Mouse (Mus musculus): ENCODE measurements around the gene Mt3. TPM values are rescaled to one million over a fixed set of nuclear protein-coding genes. Genes with fewer than 3 reads are reported as not detected.

Gene Mt3
- polyA plus RNA-seq, 1 experiment from 2014 or later = 3.8 TPM

DNA sequence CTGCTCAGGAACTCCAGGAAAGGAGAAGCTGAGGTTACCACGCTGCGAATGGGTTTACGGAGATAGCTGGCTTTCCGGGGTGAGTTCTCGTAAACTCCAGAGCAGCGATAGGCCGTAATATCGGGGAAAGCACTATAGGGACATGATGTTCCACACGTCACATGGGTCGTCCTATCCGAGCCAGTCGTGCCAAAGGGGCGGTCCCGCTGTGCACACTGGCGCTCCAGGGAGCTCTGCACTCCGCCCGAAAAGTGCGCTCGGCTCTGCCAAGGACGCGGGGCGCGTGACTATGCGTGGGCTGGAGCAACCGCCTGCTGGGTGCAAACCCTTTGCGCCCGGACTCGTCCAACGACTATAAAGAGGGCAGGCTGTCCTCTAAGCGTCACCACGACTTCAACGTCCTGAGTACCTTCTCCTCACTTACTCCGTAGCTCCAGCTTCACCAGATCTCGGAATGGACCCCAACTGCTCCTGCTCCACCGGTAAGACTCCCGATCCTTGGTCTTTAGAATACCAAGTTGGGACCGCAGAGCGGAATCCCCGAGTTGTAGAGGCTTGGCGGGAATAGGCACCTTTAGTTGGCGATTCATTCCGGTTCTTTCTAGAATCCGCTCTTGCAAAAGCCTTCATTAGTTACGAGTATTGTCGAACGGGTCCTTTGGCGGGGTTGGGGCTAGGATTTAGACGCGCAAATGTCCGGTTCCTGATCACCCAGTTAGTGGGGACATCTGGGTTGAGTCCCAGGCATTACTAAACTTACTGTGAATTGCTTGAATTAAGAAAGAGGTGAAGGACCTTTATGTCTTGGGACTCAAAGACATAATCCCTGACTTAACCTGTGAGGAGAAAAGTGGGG, 26.7 kb downstream of the Mt3 start, which contains the start of gene Mt1:
Gene Mt1, plus strand, starts transcription at position 226 of the 856 bp plus-strand sequence.
- WGBS = under 1% methylated on average over 50 of the region's 50 CpGs
- H3K27ac ChIP-seq (ENCODE audit: low read length) = peak within 1 kb of the TSS; percentile 97
- H3K27me3 ChIP-seq (ENCODE audit: control insufficient read depth, insufficient read depth, low read length) = peaks cover 11% of the 10 kb centered on the region; the same call in 1 of the 2 replicates
- ATAC-seq (ENCODE audit: insufficient read depth, low FRiP score) = peak; percentile 92
- no peaks in the 10 kb centered on the region for H3K9me3 ChIP-seq (replicated peaks; ENCODE audit: control insufficient read depth, low read length)
- peak within 1 kb of the TSS; percentile 89 for H3K4me2 ChIP-seq (ENCODE audit: low read depth, low read length)
- H3K4me3 ChIP-seq (replicated peaks; ENCODE audit: low read length) = peak within 1 kb of the TSS; percentile 65
- peaks cover 20% of the 10 kb centered on the region; the same call in 1 of the 2 replicates for H3K4me1 ChIP-seq (ENCODE audit: control insufficient read depth, insufficient read depth, low read length)
- H3K9ac ChIP-seq (ENCODE audit: low read length) = peak within 1 kb of the TSS; percentile 82
- no peaks in the 10 kb centered on the region for H3K36me3 ChIP-seq (ENCODE audit: control insufficient read depth, insufficient read depth, low read length)

DNA sequence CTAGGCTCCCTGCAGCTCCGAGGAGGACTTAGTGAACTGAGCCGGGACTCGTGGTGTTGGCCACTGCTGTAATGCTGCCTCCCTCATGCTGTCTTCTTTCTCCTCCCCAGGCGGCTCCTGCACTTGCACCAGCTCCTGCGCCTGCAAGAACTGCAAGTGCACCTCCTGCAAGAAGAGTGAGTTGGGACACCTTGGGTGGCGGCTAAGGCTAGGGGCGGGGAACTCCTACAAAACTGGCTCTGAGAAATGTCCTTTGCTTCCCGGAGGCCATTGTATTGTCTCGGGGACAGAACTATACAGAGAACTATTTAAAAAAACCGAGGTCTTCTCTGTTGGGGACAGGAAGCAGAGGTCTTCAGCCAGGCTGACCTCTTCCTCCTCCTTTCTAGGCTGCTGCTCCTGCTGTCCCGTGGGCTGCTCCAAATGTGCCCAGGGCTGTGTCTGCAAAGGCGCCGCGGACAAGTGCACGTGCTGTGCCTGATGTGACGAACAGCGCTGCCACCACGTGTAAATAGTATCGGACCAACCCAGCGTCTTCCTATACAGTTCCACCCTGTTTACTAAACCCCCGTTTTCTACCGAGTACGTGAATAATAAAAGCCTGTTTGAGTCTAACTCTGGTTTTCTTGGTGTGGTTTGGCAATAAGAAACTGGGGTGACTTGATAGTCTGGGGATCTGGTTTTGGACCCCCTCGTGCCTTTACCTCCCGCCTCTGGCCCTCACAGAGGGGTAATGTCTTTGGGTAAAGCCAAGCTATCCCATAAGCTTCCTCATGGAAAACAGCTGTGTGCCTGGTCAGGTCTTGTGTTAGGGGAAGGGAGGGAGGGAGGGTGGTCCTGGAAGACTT, 27.5 kb downstream of the Mt3 start:
- peak overlapping the region; percentile 65 for H3K4me3 ChIP-seq (replicated peaks; ENCODE audit: low read length)
- 6% methylated on average over 25 of the region's 25 CpGs for WGBS
- H3K36me3 ChIP-seq (ENCODE audit: control insufficient read depth, insufficient read depth, low read length) = no peaks in the 10 kb centered on the region
- H3K27me3 ChIP-seq (ENCODE audit: control insufficient read depth, insufficient read depth, low read length) = peaks cover 10% of the 10 kb centered on the region; the same call in 1 of the 2 replicates
- peak overlapping the region; percentile 89 for H3K4me2 ChIP-seq (ENCODE audit: low read depth, low read length)
- peaks cover 23% of the 10 kb centered on the region; the same call in 1 of the 2 replicates for H3K4me1 ChIP-seq (ENCODE audit: control insufficient read depth, insufficient read depth, low read length)
- H3K9me3 ChIP-seq (replicated peaks; ENCODE audit: control insufficient read depth, low read length) = no peaks in the 10 kb centered on the region
- H3K27ac ChIP-seq (ENCODE audit: low read length) = peak overlapping the region; percentile 97
- ATAC-seq (ENCODE audit: insufficient read depth, low FRiP score) = no peak
- peak overlapping the region; percentile 82 for H3K9ac ChIP-seq (ENCODE audit: low read length)

DNA sequence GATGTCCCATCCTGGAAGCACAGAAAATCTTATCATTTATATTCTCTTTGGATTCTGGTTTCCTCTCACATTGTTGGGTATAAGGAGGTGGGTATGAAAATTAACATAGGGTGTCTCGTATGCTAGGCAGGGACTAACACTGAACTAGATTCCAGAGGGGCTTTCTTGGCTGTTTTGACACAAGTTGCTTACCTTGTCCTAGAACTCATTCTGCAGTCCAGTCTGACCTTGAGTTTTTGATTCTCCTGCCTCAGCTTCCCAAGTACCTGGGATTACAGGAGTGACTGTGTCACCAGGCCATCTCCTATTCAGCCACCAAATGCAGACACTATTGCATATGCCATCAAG, 28.1 kb downstream of the Mt3 start:
- H3K4me1 ChIP-seq (ENCODE audit: control insufficient read depth, insufficient read depth, low read length) = peaks cover 23% of the 10 kb centered on the region; the same call in 1 of the 2 replicates

DNA sequence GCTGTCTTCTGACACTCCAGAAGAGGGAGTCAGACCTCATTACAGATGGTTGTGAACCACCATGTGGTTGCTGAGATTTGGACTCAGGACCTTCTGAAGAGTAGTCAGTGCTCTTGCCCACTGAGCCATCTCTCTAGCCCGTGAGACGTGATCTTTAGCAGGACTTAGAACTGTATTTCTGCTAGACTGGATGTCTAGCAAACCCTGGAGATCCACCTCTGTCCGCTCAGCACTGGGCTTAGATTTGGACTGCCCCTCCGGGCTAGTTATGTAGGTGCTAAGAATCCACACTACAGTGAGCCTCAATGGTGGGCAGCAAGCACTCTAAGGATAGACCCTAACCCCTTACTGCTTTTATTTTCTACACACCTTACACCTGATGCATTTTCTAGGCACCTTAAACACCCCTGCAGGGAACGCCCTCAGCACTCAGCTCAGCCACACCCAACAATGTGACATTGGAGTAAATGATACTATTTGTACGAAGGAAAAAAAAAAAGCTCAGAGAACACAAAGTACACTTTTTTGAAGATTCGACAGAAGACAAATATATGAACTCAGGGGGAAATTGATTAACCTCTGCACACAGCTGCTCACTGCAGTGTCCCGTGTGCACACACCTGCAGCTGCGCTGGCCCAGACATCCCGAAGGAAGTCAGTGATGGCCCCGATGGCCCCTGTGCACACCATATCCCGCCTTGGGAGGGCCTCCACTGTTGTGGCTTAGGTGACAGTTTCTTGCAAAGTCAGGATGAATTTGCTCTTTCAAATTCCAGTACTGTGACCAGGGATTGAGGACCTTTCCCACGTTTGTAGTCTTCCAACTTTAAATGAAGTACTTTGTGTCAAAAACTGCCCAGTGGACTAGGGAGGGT, 29.9 kb downstream of the Mt3 start:
- peak overlapping the region; percentile 67 for H3K9ac ChIP-seq (ENCODE audit: low read length)
- H3K27me3 ChIP-seq (ENCODE audit: control insufficient read depth, insufficient read depth, low read length) = peaks cover 10% of the 10 kb centered on the region
- H3K36me3 ChIP-seq (ENCODE audit: control insufficient read depth, insufficient read depth, low read length) = no peaks in the 10 kb centered on the region
- no peaks in the 10 kb centered on the region for H3K9me3 ChIP-seq (replicated peaks; ENCODE audit: control insufficient read depth, low read length)
- 48% methylated on average over 13 of the region's 13 CpGs for WGBS
- H3K27ac ChIP-seq (ENCODE audit: low read length) = peak overlapping the region; percentile 93
- H3K4me1 ChIP-seq (ENCODE audit: control insufficient read depth, insufficient read depth, low read length) = peaks cover 37% of the 10 kb centered on the region
- peak overlapping the region; percentile 36 for H3K4me3 ChIP-seq (replicated peaks; ENCODE audit: low read length)
- H3K4me2 ChIP-seq (ENCODE audit: low read depth, low read length) = peak overlapping the region; percentile 49
- ATAC-seq (ENCODE audit: insufficient read depth, low FRiP score) = no peak

More for the DNA sequence above, 28.1 kb downstream of the Mt3 start:
- Histone ChIP-seq H3K4me2 (ENCODE audit: low read depth, low read length) (peak overlapping the region; percentile 89), H3K9ac (ENCODE audit: low read length) (peak overlapping the region; percentile 82), H3K4me3 (replicated peaks; ENCODE audit: low read length) (peak overlapping the region; percentile 65), H3K36me3 (ENCODE audit: control insufficient read depth, insufficient read depth, low read length) (no peaks in the 10 kb centered on the region), H3K9me3 (replicated peaks; ENCODE audit: control insufficient read depth, low read length) (no peaks in the 10 kb centered on the region), H3K27me3 (ENCODE audit: control insufficient read depth, insufficient read depth, low read length) (peaks cover 10% of the 10 kb centered on the region; the same call in 1 of the 2 replicates), H3K27ac (ENCODE audit: low read length) (peak overlapping the region; percentile 97)
- ATAC-seq (ENCODE audit: insufficient read depth, low FRiP score) = no peak
- WGBS = 86% methylated on average over 1 of the region's 1 CpGs

DNA sequence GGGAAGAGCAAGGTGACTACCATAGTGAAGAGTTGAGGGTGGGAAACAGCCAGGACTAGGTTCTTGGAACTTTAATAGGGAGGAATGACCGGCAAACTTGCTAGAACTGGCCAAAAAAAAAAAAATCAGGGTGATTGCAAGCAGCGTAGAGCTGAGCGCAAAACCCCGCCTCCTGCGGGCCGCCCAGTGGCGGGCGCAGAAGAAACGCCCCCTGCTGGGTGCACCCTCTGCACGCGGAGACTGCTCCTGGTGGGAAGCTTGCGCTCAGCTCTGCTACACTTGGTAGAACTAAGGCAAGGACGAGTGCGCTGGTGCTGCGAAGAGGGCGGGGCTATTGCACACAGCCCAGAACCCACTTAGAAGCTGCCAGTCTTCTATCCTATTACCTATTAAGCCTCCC, 30.7 kb downstream of the Mt3 start:
- WGBS = under 1% methylated on average over 16 of the region's 16 CpGs
- peak overlapping the region; percentile 93 for H3K27ac ChIP-seq (ENCODE audit: low read length)
- peak; percentile 60 for ATAC-seq (ENCODE audit: insufficient read depth, low FRiP score)
- peaks cover 10% of the 10 kb centered on the region for H3K27me3 ChIP-seq (ENCODE audit: control insufficient read depth, insufficient read depth, low read length)
- H3K36me3 ChIP-seq (ENCODE audit: control insufficient read depth, insufficient read depth, low read length) = no peaks in the 10 kb centered on the region
- H3K9ac ChIP-seq (ENCODE audit: low read length) = peak overlapping the region; percentile 67
- H3K9me3 ChIP-seq (replicated peaks; ENCODE audit: control insufficient read depth, low read length) = no peaks in the 10 kb centered on the region
- peak overlapping the region; percentile 49 for H3K4me2 ChIP-seq (ENCODE audit: low read depth, low read length)
- peaks cover 40% of the 10 kb centered on the region for H3K4me1 ChIP-seq (ENCODE audit: control insufficient read depth, insufficient read depth, low read length)
- peak overlapping the region; percentile 36 for H3K4me3 ChIP-seq (replicated peaks; ENCODE audit: low read length)

DNA sequence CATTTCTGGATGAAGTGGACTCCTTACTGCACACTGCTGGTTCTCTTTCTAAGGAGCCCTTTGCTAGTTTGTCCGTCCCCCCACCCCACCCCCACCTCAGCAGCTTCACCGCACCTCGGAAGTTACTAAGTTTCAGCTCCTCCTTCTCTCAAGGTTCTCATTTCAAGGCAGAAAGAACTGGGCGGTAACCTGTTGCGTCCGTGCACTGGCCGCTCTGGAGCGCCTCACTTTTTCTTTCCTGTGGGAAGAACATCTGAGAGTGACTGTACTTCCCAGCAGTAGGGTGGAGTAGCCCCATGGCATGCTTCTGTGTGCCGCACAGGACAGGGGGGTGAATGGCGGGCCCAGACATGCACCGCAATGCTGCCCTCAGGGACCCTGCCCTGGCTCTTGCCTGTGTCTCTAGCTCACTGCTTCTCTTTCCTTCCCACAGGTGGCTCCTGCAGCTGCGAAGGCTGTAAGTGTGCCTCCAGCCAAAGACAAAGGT, 32.0 kb downstream of the Mt3 start:
- H3K36me3 ChIP-seq (ENCODE audit: control insufficient read depth, insufficient read depth, low read length) = no peaks in the 10 kb centered on the region
- H3K4me2 ChIP-seq (ENCODE audit: low read depth, low read length) = peak overlapping the region; percentile 49; the same call in 1 of the 2 replicates
- peaks cover 10% of the 10 kb centered on the region for H3K27me3 ChIP-seq (ENCODE audit: control insufficient read depth, insufficient read depth, low read length)
- 25% methylated on average over 12 of the region's 12 CpGs for WGBS
- H3K27ac ChIP-seq (ENCODE audit: low read length) = peak overlapping the region; percentile 93
- peak overlapping the region; percentile 67 for H3K9ac ChIP-seq (ENCODE audit: low read length)
- H3K4me3 ChIP-seq (replicated peaks; ENCODE audit: low read length) = no peak overlapping the region; the same call in 1 of the 2 replicates
- H3K9me3 ChIP-seq (replicated peaks; ENCODE audit: control insufficient read depth, low read length) = no peaks in the 10 kb centered on the region
- ATAC-seq (ENCODE audit: insufficient read depth, low FRiP score) = peak; percentile 34
- H3K4me1 ChIP-seq (ENCODE audit: control insufficient read depth, insufficient read depth, low read length) = peaks cover 38% of the 10 kb centered on the region

DNA sequence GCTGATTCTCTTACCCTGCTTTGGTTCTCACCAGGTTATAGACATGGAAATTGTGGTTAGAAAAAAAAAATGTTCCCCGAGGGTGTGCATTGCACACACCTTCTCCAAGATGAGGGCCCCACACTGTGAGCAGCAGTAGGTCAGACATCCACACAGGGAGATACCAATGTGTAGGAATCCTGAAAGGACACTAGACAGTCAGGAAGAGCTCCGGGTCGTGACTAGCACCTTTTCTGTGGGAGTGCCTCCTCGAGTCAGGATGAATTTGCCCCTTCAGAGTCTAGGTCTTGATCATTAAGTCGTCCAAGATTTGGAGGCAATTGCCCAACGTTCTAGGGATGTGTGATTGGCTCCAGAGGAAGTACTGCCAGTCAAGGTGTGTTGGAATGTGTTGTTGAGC, 33.4 kb downstream of the Mt3 start:
- H3K4me2 ChIP-seq (ENCODE audit: low read depth, low read length) = no peak overlapping the region
- no peak for ATAC-seq (ENCODE audit: insufficient read depth, low FRiP score)

DNA sequence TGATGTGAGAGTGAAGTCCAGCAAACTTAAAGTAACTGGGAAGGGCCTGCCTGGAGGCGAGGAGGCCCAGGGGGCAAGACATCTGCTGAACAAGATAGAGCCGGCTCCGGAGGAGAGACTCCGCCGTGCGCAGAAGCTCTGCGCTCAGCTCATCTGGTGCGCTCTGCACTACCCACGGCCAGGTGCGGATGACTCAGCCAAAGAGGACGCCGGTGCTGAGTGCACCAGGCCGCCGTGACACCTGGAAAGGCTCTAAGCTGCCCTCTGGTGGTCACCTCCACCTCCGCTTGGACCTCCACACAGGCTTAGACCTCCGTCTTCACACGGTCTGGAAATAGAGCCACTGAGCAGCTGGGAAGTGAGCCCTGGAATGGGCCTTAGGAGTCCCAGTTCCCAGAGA, 34.1 kb downstream of the Mt3 start:
- 0 out of 2 replicates have a peak overlapping the region, but pooled peaks have one; percentile 12 for H3K4me3 ChIP-seq (replicated peaks; ENCODE audit: low read length)
- no peaks in the 10 kb centered on the region; the same call in 1 of the 2 replicates for H3K27me3 ChIP-seq (ENCODE audit: control insufficient read depth, insufficient read depth, low read length)
- peak overlapping the region; percentile 42 for H3K4me2 ChIP-seq (ENCODE audit: low read depth, low read length)
- peak overlapping the region; percentile 80 for H3K27ac ChIP-seq (ENCODE audit: low read length)
- peaks cover 37% of the 10 kb centered on the region for H3K4me1 ChIP-seq (ENCODE audit: control insufficient read depth, insufficient read depth, low read length)
- H3K9ac ChIP-seq (ENCODE audit: low read length) = peak overlapping the region; percentile 51
- peak; percentile 78 for ATAC-seq (ENCODE audit: insufficient read depth, low FRiP score)
- H3K36me3 ChIP-seq (ENCODE audit: control insufficient read depth, insufficient read depth, low read length) = no peaks in the 10 kb centered on the region
- 5% methylated on average over 17 of the region's 17 CpGs for WGBS
- no peaks in the 10 kb centered on the region for H3K9me3 ChIP-seq (replicated peaks; ENCODE audit: control insufficient read depth, low read length)

More for the DNA sequence above, 33.4 kb downstream of the Mt3 start:
- no peak overlapping the region for H3K4me3 ChIP-seq (replicated peaks; ENCODE audit: low read length)
- WGBS = 62% methylated on average over 6 of the region's 6 CpGs
- H3K36me3 ChIP-seq (ENCODE audit: control insufficient read depth, insufficient read depth, low read length) = no peaks in the 10 kb centered on the region
- H3K9ac ChIP-seq (ENCODE audit: low read length) = no peak overlapping the region
- peak overlapping the region; percentile 80 for H3K27ac ChIP-seq (ENCODE audit: low read length)
- H3K4me1 ChIP-seq (ENCODE audit: control insufficient read depth, insufficient read depth, low read length) = peaks cover 29% of the 10 kb centered on the region
- no peaks in the 10 kb centered on the region; the same call in 1 of the 2 replicates for H3K27me3 ChIP-seq (ENCODE audit: control insufficient read depth, insufficient read depth, low read length)
- H3K9me3 ChIP-seq (replicated peaks; ENCODE audit: control insufficient read depth, low read length) = no peaks in the 10 kb centered on the region
